Mouse (Mus musculus): ENCODE data around the gene Bcor. TPM values are rescaled to one million over a fixed set of nuclear protein-coding genes. Genes with fewer than 3 reads are reported as not detected.
A peak's percentile ranks its signal among the peaks of the same experiment; 100 is the strongest.

The Bcor gene
- 10 to 100 TPM; 10.4 to 14.4 TPM for total RNA-seq (2021)
- long read RNA-seq, experiment 1, full-length matches to known transcripts: 2 of 13 reads
- long read RNA-seq, experiment 1, partial matches to known transcripts: 6 of 13 reads
- long read RNA-seq, experiment 1, other reads (novel, unspliced or antisense): 5 of 13 reads
- long read RNA-seq, experiment 2, partial matches to known transcripts: 6 of 15 reads
- long read RNA-seq, experiment 2, other reads (novel, unspliced or antisense): 9 of 15 reads

DNA sequence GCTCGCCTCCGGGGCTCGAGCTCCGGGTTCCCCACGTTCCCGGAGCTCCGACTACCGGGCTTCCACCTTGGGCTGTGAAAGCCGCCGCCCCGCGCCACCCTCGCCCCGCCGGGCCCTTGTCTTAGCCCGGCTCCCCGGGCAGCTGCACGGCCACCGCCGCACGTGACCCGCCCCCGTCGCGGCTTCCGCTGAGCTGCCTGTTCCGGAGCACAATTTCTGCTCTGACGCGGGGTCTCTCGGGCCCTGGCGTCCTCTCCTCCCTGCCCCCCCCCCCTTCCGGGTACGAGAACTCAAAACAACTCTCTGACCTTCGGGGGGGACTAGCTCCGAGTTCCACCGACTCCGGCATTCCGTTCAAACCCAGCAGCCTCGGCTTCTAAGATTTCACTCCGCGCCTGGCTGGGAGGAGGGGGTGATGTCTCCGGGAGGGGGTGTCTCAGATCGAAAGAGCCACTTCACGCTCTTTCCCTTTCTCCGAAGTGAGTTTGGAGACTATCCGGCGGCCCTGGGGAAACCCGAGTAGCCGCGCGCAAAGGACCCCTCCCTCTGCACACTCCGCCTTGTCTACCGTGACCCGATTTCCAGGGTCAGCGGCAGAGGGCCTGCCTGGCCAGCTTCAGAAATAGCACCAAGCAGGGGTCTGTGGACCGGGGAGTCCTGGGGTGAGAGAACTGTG is at the start of gene Bcor:
TSS of gene Bcor (minus strand) at position 375 of the 676 bp plus-strand sequence.
- intact Hi-C loops (cut with DNase I): loop anchor here (2.0 to 10.0 kb wide), 4 partner anchors 69 to 535 kb away; no protein-coding TSS in a partner anchor
- DNase-seq: peak in 1 of 2 experiments; percentile 48

DNA sequence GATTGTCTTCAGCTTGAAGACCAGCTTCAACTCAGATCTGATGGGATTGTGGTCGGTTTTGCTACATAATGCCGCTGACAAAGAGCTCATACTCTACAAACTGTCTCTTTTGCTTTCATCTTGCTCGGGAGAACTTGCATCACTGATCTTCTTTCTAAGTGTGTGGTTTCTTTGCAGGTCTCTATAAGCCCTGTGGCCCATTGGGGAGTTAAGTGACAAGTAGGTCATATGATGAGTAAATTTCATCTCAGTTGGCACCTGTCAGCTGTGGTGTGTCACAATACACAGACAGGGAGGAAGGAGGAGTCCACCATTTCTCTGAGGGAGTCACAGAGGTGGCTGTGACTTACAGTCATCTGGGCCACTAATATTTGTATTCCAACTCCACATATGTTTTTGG is 42.8 kb upstream of the Bcor start:
- intact Hi-C loops (cut with DNase I): no loop called here
- DNase-seq: no peak

DNA sequence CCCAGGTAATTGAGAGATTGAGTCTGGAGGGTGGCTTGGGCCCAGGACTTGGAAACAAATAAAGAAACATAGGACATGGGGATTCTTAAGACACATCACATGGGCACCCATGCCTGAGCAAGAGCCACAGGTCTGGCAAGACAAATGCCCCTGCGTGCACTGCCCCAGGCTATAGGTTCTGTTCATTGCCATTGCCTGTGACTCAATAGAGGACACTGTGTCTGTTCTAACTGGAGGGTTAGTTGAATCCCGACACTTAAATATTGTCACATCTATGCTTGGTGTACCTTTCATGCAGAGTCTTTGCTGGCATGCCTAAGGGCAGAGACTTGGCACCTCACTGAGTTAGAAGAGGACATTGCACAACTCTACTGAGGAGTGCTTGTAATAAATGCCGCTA is 41.0 kb upstream of the Bcor start:
- no peak for DNase-seq
- intact Hi-C loops (cut with DNase I): no loop called here

DNA sequence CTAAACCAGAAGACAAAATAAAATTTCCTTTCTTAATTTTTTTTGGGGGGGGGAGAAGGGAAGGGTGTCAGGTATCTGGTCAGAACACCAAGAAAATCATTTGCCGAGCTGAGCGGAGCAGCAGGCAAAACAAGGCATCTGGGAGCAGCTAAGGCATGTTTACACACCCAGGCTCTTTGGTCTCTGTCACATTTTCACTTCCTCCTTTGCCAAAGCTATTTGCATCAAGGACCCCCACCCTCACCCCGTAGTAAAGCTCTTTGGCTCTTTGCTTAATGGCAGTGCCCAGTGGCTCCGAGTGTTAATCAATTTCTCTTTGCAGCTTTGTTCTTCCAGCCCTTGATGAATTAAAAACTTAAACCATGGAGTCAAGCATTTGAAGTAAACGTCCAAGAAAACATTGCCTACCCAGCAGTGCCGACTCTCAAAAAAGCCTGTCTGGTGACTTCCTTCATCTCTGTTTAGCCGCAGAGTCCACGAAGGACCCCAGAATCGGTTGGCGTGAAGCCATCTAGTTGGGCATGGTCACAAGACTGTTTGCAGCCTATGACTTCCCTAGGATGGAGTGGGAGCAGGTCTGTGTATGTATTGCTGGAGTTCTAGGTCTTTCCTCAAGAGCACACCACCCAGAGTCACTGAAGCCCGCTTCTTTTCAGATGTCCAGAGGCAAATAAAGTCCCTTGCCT is 35.2 kb upstream of the Bcor start:
- intact Hi-C loops (cut with DNase I): no loop called here
- DNase-seq: no peak

DNA sequence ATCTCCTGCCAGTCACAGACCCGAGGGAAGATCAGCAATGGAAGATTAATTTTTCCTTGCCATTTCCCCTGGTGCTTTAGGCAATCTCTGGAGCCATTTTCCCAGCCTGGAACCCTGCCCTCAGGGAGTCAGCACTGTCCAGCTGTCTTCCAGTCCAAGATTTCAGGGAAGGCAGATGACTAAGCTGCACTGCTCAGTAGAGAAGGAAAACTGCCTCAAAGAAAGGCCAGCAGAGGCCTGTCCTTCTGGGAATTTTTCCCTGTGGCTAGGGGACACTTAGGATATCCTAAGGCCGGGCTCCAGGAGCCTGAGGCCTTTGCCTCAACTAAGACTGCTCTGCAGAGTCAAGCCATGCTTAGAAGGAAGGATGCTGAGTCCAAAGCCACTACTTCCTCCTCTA is 32.2 kb upstream of the Bcor start:
- intact Hi-C loops (cut with DNase I): no loop called here
- DNase-seq: no peak

DNA sequence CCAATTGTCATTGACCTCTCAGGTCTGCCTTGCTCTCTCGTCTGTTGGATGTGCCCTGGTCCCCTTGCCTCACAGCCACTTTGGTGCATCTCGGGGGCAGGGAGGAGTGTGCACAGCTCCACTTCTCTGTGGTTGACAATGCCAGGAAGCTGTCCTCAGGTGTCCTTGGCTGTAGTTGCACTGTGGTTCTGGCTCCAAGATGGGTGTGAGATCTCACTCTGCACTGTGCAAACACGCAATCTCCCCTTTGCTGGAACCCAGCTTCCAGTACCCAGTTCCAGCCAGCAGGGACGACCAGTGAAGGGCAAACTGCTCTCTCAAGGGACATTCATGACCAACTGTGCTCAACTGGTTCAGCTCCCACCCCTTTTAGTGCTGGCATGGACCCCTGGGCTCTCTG is 29.4 kb upstream of the Bcor start:
- DNase-seq: no peak
- intact Hi-C loops (cut with DNase I): no loop called here

DNA sequence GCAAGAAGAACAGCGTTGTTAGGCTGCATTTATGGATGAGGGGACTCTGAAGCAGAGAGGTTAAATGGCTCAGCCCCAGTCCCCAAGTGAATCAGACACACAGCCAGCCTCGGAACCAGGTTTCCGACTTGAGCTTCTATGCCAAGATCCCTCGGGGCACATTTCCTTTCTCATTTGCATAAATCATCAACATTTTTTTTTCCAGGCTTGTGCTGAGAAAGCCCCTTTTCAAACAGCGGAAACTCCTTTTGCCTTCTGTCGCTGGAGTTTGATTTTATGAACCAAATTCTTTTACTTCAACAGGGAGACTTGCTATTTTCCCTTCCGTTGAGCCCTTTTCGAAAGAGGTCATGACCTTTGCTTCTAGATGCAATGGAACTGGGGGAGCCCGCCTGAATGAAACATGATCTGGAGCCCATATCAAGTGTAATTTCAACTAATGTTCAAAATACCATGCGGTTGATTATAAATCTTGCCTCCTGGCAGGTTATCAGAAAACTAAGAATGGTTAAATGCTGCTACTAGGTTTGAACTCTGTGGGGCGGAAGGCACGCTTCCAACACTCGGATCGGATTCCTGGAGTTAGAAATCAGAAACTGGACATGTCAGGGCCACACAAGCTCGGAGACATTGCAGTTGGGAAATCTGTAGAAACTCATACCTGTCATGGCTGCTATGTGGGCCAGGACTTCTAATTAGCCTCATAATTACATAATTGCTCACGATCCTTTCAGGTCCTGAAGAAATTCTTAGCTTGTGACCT is 15.2 kb upstream of the Bcor start:
- intact Hi-C loops (cut with DNase I): no loop called here
- DNase-seq: no peak

DNA sequence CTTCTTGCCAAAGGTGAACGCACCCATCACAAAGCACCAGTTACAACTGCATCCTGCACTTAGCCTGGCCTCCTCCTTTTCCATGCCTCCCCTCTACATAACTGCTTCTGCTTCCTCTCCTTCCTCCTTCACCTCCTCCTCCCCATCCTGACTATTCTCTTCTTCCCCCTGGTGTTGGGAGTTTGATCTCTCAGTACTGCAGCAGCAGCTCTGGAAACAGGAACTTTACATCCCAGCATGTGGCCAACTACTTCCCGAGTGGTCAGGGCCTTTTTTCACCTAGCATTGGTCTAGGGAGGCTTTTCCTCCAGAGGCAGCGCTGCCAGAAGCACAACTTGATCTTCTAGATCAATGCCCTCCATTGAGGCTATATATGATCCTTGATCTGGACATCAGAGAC is 10.0 kb upstream of the Bcor start:
- no peak for DNase-seq

DNA sequence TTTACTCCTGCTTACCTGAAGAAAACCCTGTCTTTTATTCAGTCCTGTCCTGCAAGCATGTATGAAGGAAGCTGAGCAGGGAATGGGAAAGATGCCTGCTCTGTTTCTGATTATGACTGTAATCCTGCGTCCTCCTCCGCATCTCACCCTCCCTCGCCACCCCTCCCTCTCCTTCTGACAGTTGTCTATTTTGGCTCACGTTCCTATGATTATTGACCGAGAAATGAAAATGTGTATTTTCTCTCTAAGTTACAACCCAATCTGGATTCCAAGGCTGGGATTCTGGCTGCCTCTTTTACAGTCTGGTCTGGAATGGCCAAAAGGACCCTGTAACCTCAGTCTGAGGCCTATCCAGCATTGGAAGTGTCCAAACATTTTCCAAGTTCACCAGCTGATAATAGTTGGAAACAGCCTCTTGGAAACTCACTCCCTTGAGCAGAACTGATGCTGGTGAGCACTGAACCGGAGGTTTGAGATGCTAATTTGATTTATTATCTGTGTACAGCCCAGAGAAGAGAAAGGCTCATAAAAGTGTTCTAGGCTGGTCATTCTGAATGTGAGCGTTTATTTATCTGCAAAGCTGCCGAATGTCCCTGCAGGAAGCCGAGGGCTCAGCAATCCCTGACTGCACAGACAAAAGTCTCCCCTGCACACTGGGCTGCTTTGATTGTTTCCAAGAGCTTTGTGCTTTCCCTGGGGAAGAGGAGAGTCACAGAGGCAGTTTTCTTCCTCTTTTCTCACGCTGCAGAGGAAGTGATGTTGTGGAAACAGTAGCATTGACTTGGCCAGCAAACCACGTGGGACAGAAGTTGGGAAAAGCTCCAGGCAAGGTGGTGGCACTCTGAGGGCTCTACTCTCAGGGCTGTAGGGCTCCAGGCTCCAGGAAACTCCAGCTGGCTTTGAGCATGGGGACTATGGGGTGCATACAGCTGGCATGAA is 4.7 kb upstream of the Bcor start:
- intact Hi-C loops (cut with DNase I): no loop called here
- no peak for DNase-seq

More for the DNA sequence above, 10.0 kb upstream of the Bcor start:
- intact Hi-C loops (cut with DNase I): no loop called here

DNA sequence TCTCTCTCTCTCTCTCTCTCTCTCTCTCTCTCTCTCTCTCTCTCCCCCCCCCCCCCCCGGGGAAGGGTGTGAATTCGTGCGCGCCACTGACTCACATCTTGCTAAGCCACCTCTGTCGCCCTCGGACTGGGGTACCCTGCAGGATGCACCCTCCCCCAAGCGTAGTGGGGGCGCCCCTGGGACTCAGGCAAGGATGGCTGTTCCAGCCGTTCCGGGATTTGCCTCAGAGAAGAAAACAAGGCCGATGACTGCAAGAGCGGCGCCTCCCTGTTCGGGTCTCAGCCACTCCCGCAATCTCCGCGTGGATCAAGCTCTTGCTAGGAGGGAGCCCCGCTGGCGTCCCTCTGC is 647 bp downstream of the Bcor start:
- peak in 1 of 2 experiments; percentile 37 for DNase-seq
- intact Hi-C loops (cut with DNase I): loop anchor here (2.0 to 10.0 kb wide), 4 partner anchors 69 to 535 kb away; no protein-coding TSS in a partner anchor

DNA sequence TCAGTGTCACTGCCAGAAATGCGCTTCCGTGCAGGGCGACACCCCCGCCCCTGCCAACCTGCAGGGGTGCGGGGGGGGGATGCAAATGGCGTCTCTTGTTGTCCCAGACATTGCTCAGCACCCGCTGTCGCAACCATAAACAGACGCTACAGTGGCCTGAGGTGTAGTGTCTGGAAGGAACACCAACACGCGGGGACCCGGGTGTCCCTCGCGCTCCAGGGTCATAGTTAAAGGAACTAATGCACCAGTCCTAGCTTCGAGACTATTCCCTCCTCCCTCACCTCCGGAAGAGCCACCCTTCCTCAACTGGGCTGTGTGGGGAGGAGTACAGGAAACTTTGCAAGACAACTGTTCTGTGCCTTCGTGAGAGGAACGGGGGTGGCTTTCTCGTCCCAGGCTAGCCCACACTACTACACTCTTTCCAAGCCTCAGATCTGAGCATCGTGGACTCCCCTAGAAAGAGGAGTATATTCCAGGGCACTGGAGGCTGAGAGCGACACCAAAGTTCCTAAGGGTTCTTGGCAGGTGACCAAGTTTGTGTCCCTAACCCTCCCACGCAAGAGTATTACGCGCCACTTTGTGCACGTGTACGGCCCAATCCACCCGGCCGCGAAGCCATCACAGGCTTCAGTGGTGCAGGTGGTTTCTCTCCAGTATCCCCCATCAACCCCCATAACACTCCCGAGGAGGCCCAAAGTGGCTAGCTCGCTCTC is 1.2 kb downstream of the Bcor start:
- intact Hi-C loops (cut with DNase I): loop anchor here (2.0 to 10.0 kb wide), 4 partner anchors 68 to 534 kb away; no protein-coding TSS in a partner anchor
- peak in 1 of 2 experiments; percentile 49 for DNase-seq

DNA sequence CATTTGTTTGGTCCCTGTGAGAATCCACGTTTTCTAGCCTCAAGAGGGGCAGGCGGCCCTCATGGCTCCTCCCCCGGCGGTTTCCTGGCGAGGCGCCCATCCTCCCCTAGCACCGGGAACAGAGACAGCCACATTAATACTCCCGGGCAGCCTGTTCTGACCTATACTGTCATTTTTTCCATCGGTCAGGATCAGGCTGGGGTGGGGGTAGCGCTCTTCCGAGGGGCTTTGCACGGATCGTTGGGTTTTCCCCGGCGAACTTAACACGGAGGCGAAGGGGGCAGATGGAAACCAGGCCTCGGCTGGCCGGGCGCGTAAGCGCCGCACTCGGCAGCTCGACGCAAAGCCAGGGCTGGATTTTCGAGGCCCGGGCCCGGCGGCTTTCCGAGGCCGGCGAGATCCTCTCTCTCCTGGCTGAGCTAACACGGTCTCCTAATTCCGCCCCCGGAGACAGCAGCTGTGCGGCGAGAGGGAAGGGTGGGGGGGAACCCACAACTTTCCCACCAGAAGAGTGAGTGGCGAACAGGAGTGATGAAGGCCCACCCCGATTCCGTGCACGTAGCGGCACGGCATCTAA is 1.8 kb downstream of the Bcor start:
- peak; percentile 50 to 51 for DNase-seq

DNA sequence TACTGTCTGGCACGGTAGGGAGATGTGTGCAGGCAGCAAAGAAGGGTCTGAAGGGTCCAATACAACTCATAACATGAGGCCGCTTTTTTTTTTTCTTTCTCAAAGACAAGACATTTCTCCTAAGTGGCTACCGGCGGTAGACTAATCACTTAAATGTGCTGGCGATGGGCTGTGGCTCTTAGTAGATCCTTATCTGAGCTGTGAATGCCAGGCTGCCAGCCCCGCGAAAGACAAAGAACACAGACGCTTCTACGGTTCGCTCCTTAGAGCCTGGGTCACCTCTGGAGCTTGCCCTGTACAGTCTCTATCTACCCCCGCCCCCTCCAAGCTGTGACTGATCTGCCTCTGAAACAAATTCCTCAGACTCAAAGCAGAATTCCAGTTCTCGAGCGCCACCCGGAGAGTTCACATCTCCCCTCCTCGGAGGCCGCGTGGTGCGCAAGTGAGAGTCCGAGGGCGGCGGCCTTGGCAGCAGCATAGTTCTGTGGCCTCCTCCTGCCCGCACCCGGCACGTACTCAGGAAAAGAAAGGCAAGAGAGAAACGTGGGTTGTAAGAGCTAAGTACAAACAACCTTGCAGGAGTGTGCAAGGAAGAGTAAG is 2.7 kb downstream of the Bcor start:
- intact Hi-C loops (cut with DNase I): loop anchor here (5.0 to 10.0 kb wide), 3 partner anchors 95 to 533 kb away; no protein-coding TSS in a partner anchor

More for the DNA sequence above, 1.8 kb downstream of the Bcor start:
- intact Hi-C loops (cut with DNase I): loop anchor here (2.0 to 10.0 kb wide), 4 partner anchors 68 to 534 kb away; no protein-coding TSS in a partner anchor

DNA sequence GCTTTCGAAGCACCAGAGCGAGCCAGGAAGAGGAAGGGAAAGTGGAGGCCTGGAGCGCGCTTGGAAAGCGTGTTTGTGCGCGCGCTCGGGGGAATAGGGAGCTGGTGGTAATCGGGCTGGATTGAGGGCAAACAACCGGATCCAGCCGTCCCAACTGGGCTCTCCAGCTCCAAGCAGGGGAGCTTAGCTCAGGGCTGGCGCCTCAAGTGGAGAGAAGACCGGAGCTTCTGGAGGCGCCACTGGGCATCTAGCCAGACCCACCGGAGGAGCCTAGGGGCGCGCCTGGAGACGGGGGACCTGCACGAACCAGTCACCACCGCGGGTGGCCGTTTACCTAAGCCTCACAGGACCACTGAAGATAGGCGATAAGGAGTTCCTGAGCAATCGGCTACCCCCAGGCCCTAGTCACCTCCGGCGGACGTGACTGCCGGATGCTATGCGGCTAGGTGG is 4.3 kb downstream of the Bcor start:
- DNase-seq: peak; percentile 20 to 31
- intact Hi-C loops (cut with DNase I): loop anchor here (5.0 to 10.0 kb wide), 3 partner anchors 96 to 531 kb away; no protein-coding TSS in a partner anchor

More for the DNA sequence above, 2.7 kb downstream of the Bcor start:
- peak; percentile 28 to 35 for DNase-seq

DNA sequence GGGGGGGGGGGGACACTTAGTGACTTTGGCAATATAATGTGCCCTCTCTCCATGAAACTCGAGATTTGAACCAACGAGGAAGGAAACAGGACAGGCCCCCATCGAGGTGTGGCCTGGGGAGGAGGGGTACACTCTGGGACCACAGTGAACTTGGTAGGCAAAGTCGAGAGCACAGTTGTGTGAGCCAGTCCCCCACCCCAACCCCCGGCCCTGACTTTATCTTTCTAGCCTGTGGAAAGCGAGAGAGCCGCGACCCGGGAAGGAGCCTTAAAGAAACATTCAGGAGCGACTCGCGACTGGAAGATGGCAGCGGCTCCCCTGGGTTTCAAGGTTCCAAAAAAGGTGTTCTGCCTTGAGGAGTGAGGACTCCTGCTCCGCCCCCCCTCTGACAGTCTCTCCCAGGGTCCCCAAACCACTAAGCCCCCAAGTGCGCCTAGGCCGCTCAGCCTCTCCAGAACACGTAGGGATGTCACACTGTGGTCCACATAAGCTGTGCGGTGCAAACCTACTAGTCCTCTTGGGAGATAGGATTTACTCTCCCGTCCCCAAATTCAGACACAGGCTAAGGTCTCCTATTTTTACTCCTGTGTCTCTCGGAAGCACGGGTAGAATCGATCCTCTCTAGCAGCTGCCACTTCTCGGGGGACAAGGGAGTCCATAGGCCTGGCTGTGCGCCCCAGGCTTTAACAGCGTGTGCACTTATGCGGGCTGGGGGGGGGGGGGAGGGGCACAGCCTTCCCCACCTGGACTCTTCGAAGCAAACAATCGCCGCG is 4.9 kb downstream of the Bcor start:
- intact Hi-C loops (cut with DNase I): loop anchor here (5.0 to 10.0 kb wide), 3 partner anchors 97 to 530 kb away; no protein-coding TSS in a partner anchor
- DNase-seq: no peak

DNA sequence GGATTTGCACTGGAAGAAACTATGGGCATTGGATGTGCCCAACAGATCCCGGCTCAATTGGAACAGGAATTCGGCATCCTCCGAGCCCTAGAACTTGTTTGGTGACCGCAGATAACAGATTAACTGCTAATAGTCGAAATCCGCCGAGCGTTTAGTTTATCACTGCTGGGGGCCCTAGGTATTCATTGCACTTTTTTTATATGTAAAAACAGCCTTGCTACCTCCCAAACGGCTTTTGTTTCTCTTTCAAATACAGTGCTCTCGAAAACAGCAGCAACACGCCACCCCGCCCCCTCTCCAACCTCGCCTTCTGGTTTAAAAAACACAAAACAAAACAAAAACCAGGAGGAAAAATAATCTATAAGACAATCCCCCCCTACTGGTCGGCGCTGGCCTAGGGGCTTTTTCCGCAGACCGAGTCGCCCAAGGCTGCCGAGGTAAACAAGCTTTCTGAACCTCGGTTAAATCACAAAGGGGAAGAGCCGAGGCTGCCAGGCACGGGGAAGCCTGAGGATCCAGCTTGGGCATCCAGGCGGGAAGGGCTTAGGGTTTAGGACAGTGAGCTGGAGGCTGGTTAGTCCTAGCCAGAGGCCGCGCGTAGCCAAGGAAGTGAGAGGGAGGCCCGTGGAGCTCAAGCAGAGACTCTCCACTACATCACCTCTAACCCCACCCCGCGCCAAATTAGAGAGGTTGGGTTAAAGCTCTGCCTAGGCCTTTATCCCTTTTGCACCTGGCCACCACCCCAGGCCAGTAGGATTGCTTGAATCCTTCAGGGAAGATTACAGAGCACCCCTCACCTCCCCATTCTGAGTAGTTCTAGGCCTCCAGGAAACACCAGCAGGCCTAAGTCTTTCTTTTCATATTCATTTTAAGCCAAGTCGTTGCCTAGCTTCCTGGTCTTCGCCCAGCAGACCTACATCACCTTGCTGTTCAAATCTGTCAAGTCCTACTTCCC is 6.7 kb downstream of the Bcor start:
- intact Hi-C loops (cut with DNase I): loop anchor here (5.0 to 10.0 kb wide), 3 partner anchors 71 to 529 kb away; no protein-coding TSS in a partner anchor
- DNase-seq: no peak
